Mouse (Mus musculus): ENCODE measurements at regions not wholly inside any gene's neighbourhood (a gene's known extent, or its start where the extent isn't known, plus 50 kb on each side); places are given as distances from the start of the nearest gene placed in this dataset.

DNA sequence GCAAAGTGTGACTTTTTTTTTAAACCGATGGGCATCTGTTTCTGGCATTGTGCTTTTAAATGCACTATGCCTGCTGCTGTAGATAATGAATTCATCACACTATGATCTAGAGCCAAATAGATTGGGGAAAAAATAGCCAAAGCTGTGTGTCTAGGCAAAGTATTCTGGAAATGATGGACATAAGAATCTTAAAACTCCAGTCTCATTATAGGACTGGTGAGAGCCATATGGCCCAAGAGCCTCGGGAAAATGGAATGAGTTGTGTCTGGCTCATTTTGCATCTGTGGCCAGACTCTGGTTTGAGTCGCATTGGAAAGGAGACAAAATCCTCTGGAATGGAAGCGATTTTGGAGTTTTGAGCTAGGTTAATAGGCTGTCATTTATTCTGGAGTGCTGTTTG lies 288.7 kb downstream of the Lrriq3 start:
- Histone ChIP-seq H3K27ac (no peak overlapping the region), H3K4me3 (no peak overlapping the region), H3K36me3 (no peaks in the 10 kb centered on the region), H3K9me3 (replicated peaks) (no peaks in the 10 kb centered on the region), H3K27me3 (ENCODE audit: low read depth, poor library complexity, severe bottlenecking) (no peaks in the 10 kb centered on the region), H3K4me1 (no peaks in the 10 kb centered on the region)
- no peak for DNase-seq (ENCODE audit: low spot score)
- WGBS, result 85% methylated on average over 4 of the region's 4 CpGs

DNA sequence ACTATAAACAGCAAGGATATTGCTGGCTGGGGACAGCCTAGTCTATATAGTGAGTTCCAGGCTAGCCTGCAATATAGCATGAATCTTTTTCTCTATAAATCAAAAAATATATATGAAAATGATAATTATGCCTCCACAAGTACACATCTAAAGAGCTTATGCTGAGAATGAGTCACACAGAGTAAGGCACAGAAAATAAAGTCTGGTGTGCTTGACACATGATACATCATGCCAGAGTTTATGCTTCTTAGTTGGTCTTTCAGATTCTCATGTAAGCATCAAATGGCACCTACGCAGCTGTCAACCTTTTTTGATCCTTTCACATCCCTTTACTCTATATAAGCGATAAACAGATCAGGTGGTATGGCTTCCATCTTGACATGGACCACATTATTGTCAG lies 289.6 kb downstream of the Lrriq3 start:
- Histone ChIP-seq H3K27me3 (ENCODE audit: low read depth, poor library complexity, severe bottlenecking) (no peaks in the 10 kb centered on the region), H3K9me3 (replicated peaks) (no peaks in the 10 kb centered on the region), H3K36me3 (no peaks in the 10 kb centered on the region), H3K4me1 (peaks cover under 1% of the 10 kb centered on the region; the same call in 1 of the 2 replicates), H3K4me3 (no peak overlapping the region), H3K27ac (no peak overlapping the region)
- WGBS, result 88% methylated on average over 2 of the region's 2 CpGs
- no peak for DNase-seq (ENCODE audit: low spot score)

DNA sequence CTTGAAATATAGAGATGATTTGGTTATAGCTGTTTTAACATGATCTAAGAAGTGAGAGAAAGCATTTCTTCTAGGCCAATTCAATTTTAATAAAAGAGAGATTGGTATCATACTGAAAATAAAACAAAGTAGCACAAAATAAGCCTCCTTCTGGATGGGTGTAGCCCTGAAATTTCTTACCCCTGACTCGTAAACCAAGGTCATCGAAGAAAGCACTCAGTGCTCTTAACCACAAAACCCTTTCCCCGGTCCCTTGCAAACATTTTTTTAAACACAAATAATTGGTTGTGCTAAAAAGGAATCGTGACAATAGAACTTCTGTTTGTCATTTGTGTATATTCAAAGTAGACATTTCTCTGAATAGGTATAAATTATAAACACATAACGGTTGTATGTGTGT lies 297.4 kb downstream of the Lrriq3 start:
- H3K4me3 ChIP-seq, result no peak overlapping the region
- no peaks in the 10 kb centered on the region for H3K9me3 ChIP-seq (replicated peaks)
- H3K27me3 ChIP-seq (ENCODE audit: low read depth, poor library complexity, severe bottlenecking), result no peaks in the 10 kb centered on the region
- DNase-seq (ENCODE audit: low spot score), result no peak
- no peak overlapping the region for H3K27ac ChIP-seq
- no peaks in the 10 kb centered on the region for H3K36me3 ChIP-seq
- peaks cover 12% of the 10 kb centered on the region for H3K4me1 ChIP-seq
- 88% methylated on average over 5 of the region's 5 CpGs for WGBS

DNA sequence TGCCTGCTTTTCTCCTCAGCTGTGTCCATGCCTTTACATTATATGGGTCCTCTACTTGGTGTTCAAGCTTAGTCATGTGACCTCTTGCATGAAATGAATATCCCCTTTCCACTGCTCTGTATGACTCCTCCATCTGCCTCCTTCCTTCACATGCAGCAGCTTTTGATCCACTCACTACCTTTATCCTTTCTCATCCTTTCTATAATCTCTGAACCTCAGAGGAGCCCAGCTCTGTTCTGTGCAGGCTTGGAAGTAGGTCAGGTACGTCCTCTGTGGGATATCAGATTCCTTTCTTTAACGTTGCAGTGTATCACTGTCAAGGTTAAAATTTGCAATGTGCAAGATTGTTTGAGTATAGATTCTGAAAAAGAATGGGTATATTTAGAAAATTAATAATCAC lies 302.9 kb downstream of the Lrriq3 start:
- WGBS, result 93% methylated on average over 2 of the region's 2 CpGs
- no peak for DNase-seq (ENCODE audit: low spot score)
- no peak overlapping the region for H3K27ac ChIP-seq
- H3K4me3 ChIP-seq, result no peak overlapping the region
- H3K9me3 ChIP-seq (replicated peaks), result no peaks in the 10 kb centered on the region
- no peaks in the 10 kb centered on the region for H3K4me1 ChIP-seq
- H3K27me3 ChIP-seq (ENCODE audit: low read depth, poor library complexity, severe bottlenecking), result no peaks in the 10 kb centered on the region
- no peaks in the 10 kb centered on the region for H3K36me3 ChIP-seq

DNA sequence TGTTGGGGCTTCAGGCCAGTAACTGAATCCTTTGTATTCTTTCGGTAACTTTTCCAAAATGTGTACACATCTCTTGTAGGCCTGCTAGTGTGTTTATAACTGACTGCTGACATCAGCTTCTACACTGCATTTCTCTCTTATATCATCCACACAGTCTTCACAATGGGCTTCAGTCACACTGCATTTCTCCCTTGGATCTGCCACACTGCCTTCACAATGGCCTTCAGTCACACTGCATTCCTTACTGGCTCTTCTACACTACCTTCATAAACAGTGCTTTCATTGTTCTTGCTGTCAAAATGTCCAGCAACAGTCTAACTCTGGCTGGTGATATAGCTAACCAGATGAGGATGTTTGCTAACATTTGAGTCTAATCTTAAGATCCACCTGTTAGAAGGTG lies 308.5 kb downstream of the Lrriq3 start:
- Histone ChIP-seq H3K4me3 (no peak overlapping the region), H3K27me3 (ENCODE audit: low read depth, poor library complexity, severe bottlenecking) (no peaks in the 10 kb centered on the region), H3K9me3 (replicated peaks) (no peaks in the 10 kb centered on the region), H3K4me1 (no peaks in the 10 kb centered on the region), H3K27ac (no peak overlapping the region), H3K36me3 (no peaks in the 10 kb centered on the region)
- WGBS, result 93% methylated on average over 1 of the region's 1 CpGs
- no peak for DNase-seq (ENCODE audit: low spot score)

DNA sequence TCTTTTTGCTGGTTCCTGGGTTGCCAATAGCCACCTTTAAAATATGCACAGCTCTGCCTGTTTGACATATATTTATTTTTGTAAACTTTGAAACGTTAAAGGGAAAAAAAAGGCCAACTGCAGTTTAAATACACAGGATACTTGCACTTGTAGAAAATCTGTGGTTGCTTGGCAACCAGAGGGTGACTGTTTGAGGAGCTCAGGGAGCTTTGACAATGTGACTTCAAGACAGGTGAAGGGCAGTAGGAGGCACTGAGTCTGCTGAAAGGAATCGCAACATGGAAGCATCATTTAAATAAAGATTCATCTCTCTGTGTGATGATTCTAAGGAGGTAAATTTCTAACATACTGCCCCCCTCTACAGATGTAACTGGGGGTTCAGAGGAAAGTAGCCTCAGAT lies 315.7 kb downstream of the Lrriq3 start:
- DNase-seq (ENCODE audit: low spot score), result no peak
- H3K4me3 ChIP-seq, result no peak overlapping the region
- H3K27ac ChIP-seq, result no peak overlapping the region
- no peaks in the 10 kb centered on the region for H3K27me3 ChIP-seq (ENCODE audit: low read depth, poor library complexity, severe bottlenecking)
- peaks cover 19% of the 10 kb centered on the region for H3K4me1 ChIP-seq
- no peaks in the 10 kb centered on the region for H3K9me3 ChIP-seq (replicated peaks)
- no peaks in the 10 kb centered on the region for H3K36me3 ChIP-seq
- 68% methylated on average over 2 of the region's 2 CpGs for WGBS

DNA sequence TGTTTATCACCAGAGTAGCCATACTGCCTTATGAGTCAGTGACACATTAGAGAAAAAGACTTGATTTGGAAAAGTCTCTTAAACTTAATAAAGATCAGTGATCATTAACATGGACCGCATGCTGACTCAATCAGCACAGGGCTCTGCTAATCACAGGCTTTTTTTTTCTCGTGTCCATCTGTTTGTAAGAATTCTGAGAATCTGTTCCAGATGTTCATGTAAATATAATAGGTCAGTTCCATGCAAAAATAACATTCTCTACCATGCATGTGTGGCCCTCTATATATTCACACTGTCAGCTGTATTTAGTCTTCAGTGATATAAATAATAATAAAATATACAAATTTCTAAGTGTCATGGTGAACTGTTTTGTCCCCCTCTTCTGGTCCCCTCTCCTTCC lies 316.1 kb downstream of the Lrriq3 start:
- Histone ChIP-seq H3K4me3 (no peak overlapping the region), H3K27me3 (ENCODE audit: low read depth, poor library complexity, severe bottlenecking) (no peaks in the 10 kb centered on the region), H3K36me3 (no peaks in the 10 kb centered on the region), H3K4me1 (peaks cover 19% of the 10 kb centered on the region), H3K27ac (peak overlapping the region; percentile 32; the same call in 1 of the 2 replicates), H3K9me3 (replicated peaks) (no peaks in the 10 kb centered on the region)
- 40% methylated on average over 2 of the region's 2 CpGs for WGBS
- DNase-seq (ENCODE audit: low spot score), result no peak

DNA sequence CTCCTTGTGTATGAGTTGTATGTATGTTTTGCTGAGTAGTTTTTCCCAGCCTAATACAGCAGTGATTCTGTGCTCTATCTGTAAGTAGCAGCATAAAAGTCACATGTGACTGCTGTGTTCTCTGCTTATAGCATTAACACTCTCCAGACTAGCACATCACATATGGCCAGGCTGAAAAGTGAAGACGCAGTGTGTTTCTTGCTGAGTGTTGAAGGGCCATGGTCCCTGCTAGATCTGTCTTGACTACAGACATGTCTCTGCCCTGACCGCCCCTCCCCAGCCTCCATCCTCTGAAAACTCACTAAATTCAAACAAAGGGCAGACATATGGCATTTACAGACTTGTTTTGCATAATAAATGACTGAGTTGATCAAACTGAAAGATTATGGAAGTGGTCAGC lies 316.6 kb downstream of the Lrriq3 start:
- Histone ChIP-seq H3K36me3 (no peaks in the 10 kb centered on the region), H3K27ac (peak overlapping the region; percentile 32), H3K4me1 (peaks cover 19% of the 10 kb centered on the region), H3K4me3 (no peak overlapping the region), H3K9me3 (replicated peaks) (no peaks in the 10 kb centered on the region), H3K27me3 (ENCODE audit: low read depth, poor library complexity, severe bottlenecking) (no peaks in the 10 kb centered on the region)
- no peak for DNase-seq (ENCODE audit: low spot score)
- 66% methylated on average over 2 of the region's 2 CpGs for WGBS

DNA sequence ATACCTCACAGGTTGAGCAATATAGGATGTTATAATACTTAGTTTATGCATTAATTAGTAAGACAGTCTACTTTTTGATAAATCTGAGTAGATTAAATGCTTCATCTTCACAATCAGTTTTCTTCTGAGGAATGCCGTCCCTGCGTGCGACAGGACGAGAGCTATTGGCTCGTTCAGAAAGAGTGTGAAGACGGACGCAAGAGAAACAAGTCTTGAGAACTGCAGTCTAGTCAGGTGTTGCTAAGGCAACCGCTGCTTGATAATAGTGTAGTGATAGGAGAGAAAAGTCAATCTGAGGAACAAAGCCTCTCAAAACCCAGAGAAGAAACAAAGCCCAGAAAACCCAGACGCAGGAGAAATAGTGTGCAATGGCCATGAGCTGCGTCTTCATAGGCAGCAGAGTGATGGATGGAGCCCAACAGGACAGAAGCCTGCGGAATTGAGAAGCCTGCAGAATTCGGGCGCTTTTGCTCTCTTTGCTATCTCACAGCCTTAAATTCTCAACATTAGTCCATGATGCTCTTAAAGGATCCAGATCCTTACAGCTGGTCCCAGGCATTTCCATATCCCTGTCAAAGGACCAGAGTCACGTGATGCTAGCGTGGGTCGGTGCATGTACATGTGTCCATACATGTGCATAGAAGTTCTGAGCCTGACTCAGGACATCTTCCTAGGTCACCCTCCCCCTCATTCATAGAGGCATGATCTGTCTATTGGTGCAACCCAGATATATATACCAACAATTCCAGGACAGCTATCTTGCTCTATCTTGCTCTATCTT lies 366.7 kb downstream of the Lrriq3 start:
- Histone ChIP-seq H3K36me3 (no peaks in the 10 kb centered on the region), H3K4me3 (no peak overlapping the region), H3K27me3 (ENCODE audit: low read depth, poor library complexity, severe bottlenecking) (no peaks in the 10 kb centered on the region), H3K9me3 (replicated peaks) (no peaks in the 10 kb centered on the region), H3K27ac (no peak overlapping the region), H3K4me1 (no peaks in the 10 kb centered on the region)
- WGBS, result 93% methylated on average over 16 of the region's 16 CpGs
- no peak for DNase-seq (ENCODE audit: low spot score)

DNA sequence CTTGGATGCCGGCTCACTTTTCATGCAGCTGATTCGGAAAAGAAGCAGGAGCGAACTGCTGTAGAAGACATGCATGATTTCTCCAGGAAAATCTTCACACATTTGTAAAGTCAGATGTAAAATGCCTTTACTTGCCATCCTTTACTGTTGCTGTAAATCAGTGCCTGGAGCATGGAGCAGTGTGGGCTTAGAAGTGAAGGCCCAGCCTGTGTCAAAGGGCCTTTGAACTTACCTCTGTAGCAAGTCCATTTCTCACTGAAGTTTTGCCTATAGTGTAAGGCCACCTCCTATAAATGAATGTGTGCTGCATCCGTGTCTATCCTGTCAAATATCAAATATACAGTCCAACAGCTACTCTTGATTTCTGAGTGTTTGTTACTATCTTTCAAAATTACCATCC lies 368.9 kb downstream of the Lrriq3 start:
- Histone ChIP-seq H3K9me3 (replicated peaks) (no peaks in the 10 kb centered on the region), H3K36me3 (no peaks in the 10 kb centered on the region), H3K27me3 (ENCODE audit: low read depth, poor library complexity, severe bottlenecking) (no peaks in the 10 kb centered on the region), H3K4me1 (no peaks in the 10 kb centered on the region), H3K27ac (no peak overlapping the region), H3K4me3 (no peak overlapping the region)
- WGBS, result 89% methylated on average over 4 of the region's 4 CpGs
- no peak for DNase-seq (ENCODE audit: low spot score)

DNA sequence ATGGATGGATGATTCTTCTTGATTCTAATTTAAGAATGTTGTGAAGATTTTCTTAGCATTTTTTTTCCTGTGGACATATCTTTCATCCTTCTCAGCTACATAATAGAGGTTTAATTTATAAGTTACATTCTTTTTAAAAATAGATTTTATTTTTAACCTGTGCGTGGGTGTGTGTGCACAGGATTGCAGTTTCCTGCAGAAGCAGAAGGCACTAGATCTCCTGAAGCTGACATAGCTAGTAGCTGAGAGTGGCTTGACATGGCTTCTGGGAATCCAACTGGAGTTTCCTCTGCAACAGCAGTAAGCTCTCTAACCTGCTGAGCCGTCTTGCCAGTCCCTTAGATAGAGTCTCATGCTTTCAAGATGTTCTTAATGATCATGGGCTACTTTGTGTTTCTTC lies 377.5 kb downstream of the Lrriq3 start:
- Histone ChIP-seq H3K4me3 (no peak overlapping the region), H3K36me3 (no peaks in the 10 kb centered on the region), H3K27ac (no peak overlapping the region), H3K4me1 (no peaks in the 10 kb centered on the region), H3K9me3 (replicated peaks) (no peaks in the 10 kb centered on the region), H3K27me3 (ENCODE audit: low read depth, poor library complexity, severe bottlenecking) (no peaks in the 10 kb centered on the region)
- 83% methylated on average over 2 of the region's 2 CpGs for WGBS
- no peak for DNase-seq (ENCODE audit: low spot score)

DNA sequence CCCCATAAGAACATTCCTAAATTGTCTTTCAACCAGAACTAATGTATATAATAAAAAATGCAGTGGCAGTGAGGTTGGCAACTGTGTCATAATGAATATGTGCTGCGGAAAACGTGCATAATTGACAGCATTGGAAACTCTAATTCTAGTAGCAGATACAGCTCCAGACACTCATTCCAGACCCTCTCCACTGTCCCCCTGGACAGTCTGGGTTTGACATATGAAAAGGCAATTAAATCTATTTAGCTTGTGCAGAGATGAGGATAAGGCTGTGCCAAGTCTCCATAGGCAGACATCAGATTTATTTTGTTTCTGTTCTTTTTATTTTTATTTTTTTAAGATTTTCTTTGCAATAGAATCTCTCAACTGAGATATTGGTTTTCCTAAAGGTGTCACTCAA lies 392.3 kb downstream of the Lrriq3 start:
- no peak overlapping the region for H3K27ac ChIP-seq
- no peaks in the 10 kb centered on the region for H3K27me3 ChIP-seq (ENCODE audit: low read depth, poor library complexity, severe bottlenecking)
- WGBS, result 86% methylated on average over 2 of the region's 2 CpGs

DNA sequence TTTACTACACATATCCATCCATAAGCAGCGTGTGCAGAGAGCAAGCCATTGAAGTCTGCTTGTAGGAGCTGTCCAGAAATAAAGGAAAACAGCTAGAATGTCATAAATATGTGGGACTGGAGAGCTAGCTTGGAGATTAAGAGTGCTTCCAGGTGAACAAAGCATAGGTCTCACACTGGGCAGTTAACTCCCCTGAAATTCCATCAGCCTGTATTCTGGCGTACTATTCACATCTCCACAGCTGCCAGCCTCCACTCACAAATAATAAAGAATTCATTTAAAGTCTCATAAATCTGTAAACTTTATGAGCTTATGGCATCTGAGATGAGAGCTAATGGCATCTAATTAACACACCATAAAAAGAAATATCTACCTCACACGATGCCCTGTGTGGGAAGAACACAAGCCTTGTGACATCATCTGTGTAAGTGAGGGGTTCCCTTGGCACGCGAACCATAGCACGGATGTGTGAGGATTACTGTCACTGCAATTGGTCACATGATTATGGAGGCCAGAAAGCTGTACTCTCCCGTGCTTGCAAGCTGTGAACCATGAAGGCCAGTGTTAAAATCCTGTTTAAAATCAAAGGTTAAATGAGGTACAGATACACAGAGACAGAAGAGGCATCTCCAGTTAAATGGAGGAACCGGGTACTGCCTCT lies 394.8 kb downstream of the Lrriq3 start:
- no peak overlapping the region for H3K4me3 ChIP-seq
- WGBS, result 53% methylated on average over 8 of the region's 8 CpGs

More for the DNA sequence above, 392.3 kb downstream of the Lrriq3 start:
- Histone ChIP-seq H3K4me3 (no peak overlapping the region), H3K4me1 (no peaks in the 10 kb centered on the region), H3K9me3 (replicated peaks) (no peaks in the 10 kb centered on the region), H3K36me3 (no peaks in the 10 kb centered on the region)
- no peak for DNase-seq (ENCODE audit: low spot score)

More for the DNA sequence above, 394.8 kb downstream of the Lrriq3 start:
- Histone ChIP-seq H3K27me3 (ENCODE audit: low read depth, poor library complexity, severe bottlenecking) (no peaks in the 10 kb centered on the region), H3K4me1 (no peaks in the 10 kb centered on the region), H3K9me3 (replicated peaks) (no peaks in the 10 kb centered on the region), H3K27ac (no peak overlapping the region), H3K36me3 (no peaks in the 10 kb centered on the region)
- DNase-seq (ENCODE audit: low spot score), result no peak

Data from limb, embryonic 10.5 days (tissue).